Mouse (Mus musculus) bone marrow, adult 2 months (tissue): ENCODE data around the gene Fgfr2. TPM values are rescaled to one million over a fixed set of nuclear protein-coding genes. Genes with fewer than 3 reads are reported as not detected.

ENCODE experiments used
- H3K27ac ChIP-seq: fragments of 200-500 bp; 2 replicates; pipeline ENCODE4 v1.5.1; 2012; ENCODE audit warnings: low read depth, mild to moderate bottlenecking, control low read depth, inconsistent platforms, low read length; ENCODE audit not compliant: control insufficient read depth, poor library complexity, insufficient read depth
- H3K4me1 ChIP-seq: fragments of 200-500 bp; 2 replicates; pipeline ENCODE4 v1.6.1; 2011; ENCODE audit warnings: low read length; ENCODE audit not compliant: control insufficient read depth, insufficient read depth
- H3K4me3 ChIP-seq: fragments of 200-500 bp; replicated peaks from 2 replicates; pipeline ENCODE3; 2011; ENCODE audit warnings: mild to moderate bottlenecking, low read depth, low read length, control low read depth; ENCODE audit not compliant: control insufficient read depth
- CTCF ChIP-seq: fragments of 200-500 bp; IDR thresholded peaks from 2 replicates; pipeline ENCODE4 v1.5.1; 2011; ENCODE audit warnings: low read length, control low read depth; ENCODE audit not compliant: control insufficient read depth, insufficient read depth
- POLR2A ChIP-seq: fragments of 200-500 bp; IDR thresholded peaks from 2 replicates; pipeline ENCODE4 v1.6.1; 2011; ENCODE audit warnings: low read depth, mild to moderate bottlenecking, control low read depth, low read length, borderline replicate concordance; ENCODE audit not compliant: control insufficient read depth
- WGBS: fragments of 180-500 bp; shearing (Covaris S2); methylation state at CpG from one replicate; pipeline ENCODE4 v1.1.7; 2018; 5-methylcytosine and 5-hydroxymethylcytosine counted together
- polyA plus RNA-seq: library from polyadenylated mRNA; stranded (reverse); fragments of >200 nt; gene quantifications from 2 replicates; pipeline ENCODE4 v1.2.4, GENCODE M21; 2011; ENCODE audit warnings: low replicate concordance; ENCODE audit not compliant: missing spikeins, insufficient read depth, insufficient read length

Gene Fgfr2
- polyA plus RNA-seq, 1 experiment = 8.2 TPM

- Histone ChIP-seq H3K4me3 (no peak overlapping the region), H3K4me1 (no peaks in the 10 kb centered on the region; the same call in 1 of the 2 replicates), H3K27ac (no peak overlapping the region)
- WGBS = 83% methylated on average over 6 of the region's 6 CpGs
- TF ChIP-seq POLR2A (no peak), CTCF (no peak)
Observed at GRCm38 (mm10) chr7:130961429-130961828, 2161.7 kb downstream of the Fgfr2 start.

GRCm38 (mm10) chr7:130959868-130960267 is 2163.3 kb downstream of the Fgfr2 start:
- H3K4me1 ChIP-seq = no peaks in the 10 kb centered on the region
- TF ChIP-seq CTCF = no peak
- TF ChIP-seq POLR2A = no peak
- H3K4me3 ChIP-seq = no peak overlapping the region
- no peak overlapping the region for H3K27ac ChIP-seq
- WGBS = 46% methylated on average over 7 of the region's 7 CpGs

- H3K4me3 ChIP-seq = no peak overlapping the region
- 87% methylated on average over 7 of the region's 7 CpGs for WGBS
- no peak for TF ChIP-seq POLR2A
- no peak overlapping the region for H3K27ac ChIP-seq
- no peaks in the 10 kb centered on the region for H3K4me1 ChIP-seq
Observed at GRCm38 (mm10) chr7:130958551-130958950, 2164.6 kb downstream of the Fgfr2 start.

DNA sequence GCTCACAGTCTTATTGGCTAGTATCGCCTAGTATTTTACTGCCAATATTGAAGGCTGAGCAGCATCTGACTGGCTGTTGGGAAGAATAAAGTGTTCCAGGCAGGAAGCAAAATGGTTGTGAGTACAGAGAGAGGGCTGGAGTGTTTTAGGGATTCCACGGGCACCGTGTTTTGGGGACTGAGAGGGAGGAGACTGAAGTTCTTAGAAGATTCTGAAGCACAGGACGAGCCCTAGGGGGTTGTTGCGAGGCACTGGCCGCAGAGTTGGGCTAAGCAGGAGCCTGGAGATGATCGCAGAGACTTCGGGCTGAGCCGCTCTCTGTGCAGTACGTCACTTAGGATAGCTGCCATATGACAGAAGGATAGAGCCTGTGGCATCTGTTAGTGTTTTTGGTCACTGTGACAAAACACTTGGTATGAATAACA is 2169.0 kb downstream of the Fgfr2 start:
- H3K4me3 ChIP-seq = no peak overlapping the region
- H3K4me1 ChIP-seq = no peaks in the 10 kb centered on the region
- H3K27ac ChIP-seq = no peak overlapping the region
- no peak for TF ChIP-seq CTCF
- no peak for TF ChIP-seq POLR2A
- WGBS = 80% methylated on average over 10 of the region's 10 CpGs

GRCm38 (mm10) chr7:130953376-130953775 is 2169.8 kb downstream of the Fgfr2 start:
- Histone ChIP-seq H3K4me1 (no peaks in the 10 kb centered on the region), H3K4me3 (no peak overlapping the region), H3K27ac (no peak overlapping the region)
- TF ChIP-seq POLR2A (no peak), CTCF (no peak)
- WGBS = 83% methylated on average over 10 of the region's 10 CpGs

- Histone ChIP-seq H3K4me3 (no peak overlapping the region), H3K27ac (no peak overlapping the region; the same call in 1 of the 2 replicates), H3K4me1 (no peaks in the 10 kb centered on the region)
- TF ChIP-seq CTCF = no peak
- TF ChIP-seq POLR2A = no peak
- WGBS = 81% methylated on average over 5 of the region's 5 CpGs
Observed at GRCm38 (mm10) chr7:130951004-130951403, 2172.1 kb downstream of the Fgfr2 start.

- no peak for TF ChIP-seq CTCF
- no peak for TF ChIP-seq POLR2A
- no peak overlapping the region for H3K27ac ChIP-seq
Observed at GRCm38 (mm10) chr7:130950482-130950881, 2172.7 kb downstream of the Fgfr2 start.

GRCm38 (mm10) chr7:130949331-130949751 is 2173.8 kb downstream of the Fgfr2 start:
- TF ChIP-seq POLR2A = no peak
- TF ChIP-seq CTCF = no peak
- H3K27ac ChIP-seq = no peak overlapping the region
- WGBS = 32% methylated on average over 8 of the region's 8 CpGs

More at GRCm38 (mm10) chr7:130950482-130950881, 2172.7 kb downstream of the Fgfr2 start:
- no peak overlapping the region for H3K4me3 ChIP-seq
- H3K4me1 ChIP-seq = no peaks in the 10 kb centered on the region
- 84% methylated on average over 7 of the region's 7 CpGs for WGBS

More at GRCm38 (mm10) chr7:130949331-130949751, 2173.8 kb downstream of the Fgfr2 start:
- Histone ChIP-seq H3K4me1 (no peaks in the 10 kb centered on the region), H3K4me3 (no peak overlapping the region)
